Mouse (Mus musculus) megakaryocyte-erythroid progenitor cell, adult 5-6 weeks (primary cell): ENCODE results near the gene Chrd. TPM values are rescaled to one million over a fixed set of nuclear protein-coding genes. Genes with fewer than 3 reads are reported as not detected.

ENCODE experiments used
- ATAC-seq: replicated peaks from 2 replicates; pipeline ENCODE4 v1.8.0; 2016; ENCODE audit warnings: mild to moderate bottlenecking, inconsistent platforms; ENCODE audit not compliant: severe bottlenecking, poor library complexity, low FRiP score, low TSS enrichment
- total RNA-seq, 2 experiments: library from RNA; stranded (forward) in 1 of 2; stranded (reverse) in 1 of 2; fragments of 200-1000, 215-1000 nt in 1 of 2; fragments of >200 nt in 1 of 2; fragmentation: Nextera tagmentation in 1 of 2; gene quantifications; 2 replicates each; pipeline ENCODE4 v1.2.3; 2014 to 2017

Gene Chrd
- total RNA-seq, 2 experiments from 2014 or later = not detected

GRCm38 (mm10) chr16:20708939-20709734 lies 23.8 kb upstream of the Chrd start:
- ATAC-seq = no peak

GRCm38 (mm10) chr16:20710370-20710769 lies 22.6 kb upstream of the Chrd start:
- ATAC-seq = no peak

DNA sequence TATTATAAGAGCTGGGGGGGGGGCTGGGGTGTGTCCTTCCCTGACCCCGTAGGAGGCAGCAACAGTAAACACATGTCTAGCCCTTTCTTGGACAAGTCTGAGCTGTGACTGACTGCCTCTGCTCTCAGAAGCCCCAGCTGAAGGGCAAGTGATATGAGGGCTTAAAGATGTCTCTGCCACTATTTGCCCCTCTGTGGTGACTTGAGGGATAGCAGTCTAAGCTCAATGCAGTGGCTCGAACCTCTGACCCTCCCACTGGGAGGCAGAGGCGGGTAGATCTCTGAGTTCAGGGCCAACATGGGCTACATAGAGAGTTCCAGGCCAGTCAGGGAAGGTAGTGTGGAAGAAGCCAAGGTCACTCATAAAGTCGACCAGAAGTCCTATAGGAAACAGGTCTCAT lies 22.1 kb upstream of the Chrd start:
- peak; percentile 47 for ATAC-seq

GRCm38 (mm10) chr16:20712190-20712589 lies 20.7 kb upstream of the Chrd start:
- ATAC-seq = no peak

DNA sequence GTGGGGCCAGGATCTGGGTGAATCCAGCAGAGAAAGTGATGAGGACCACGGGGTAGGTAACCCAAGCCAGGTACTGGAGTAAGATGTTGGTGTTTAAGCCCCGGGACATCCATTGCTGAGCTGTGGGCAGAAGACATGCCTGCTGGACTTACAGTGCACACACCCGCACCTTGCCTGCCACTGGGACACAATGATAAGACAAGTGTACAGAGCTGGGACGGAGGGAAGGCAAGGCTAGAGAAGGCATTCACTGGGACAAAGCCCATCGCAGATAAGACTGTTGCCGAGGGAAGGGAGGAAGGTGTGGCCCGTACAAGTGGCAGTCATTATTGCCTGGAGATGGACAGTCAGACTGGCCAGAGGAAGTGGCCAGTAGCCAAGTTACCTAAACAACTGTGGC lies 20.0 kb upstream of the Chrd start:
- 0 out of 2 replicates have a peak, but pooled peaks have one; percentile 16 for ATAC-seq

- no peak for ATAC-seq
These were observed 18.4 kb upstream of the Chrd start for GRCm38 (mm10) chr16:20714307-20715080.

DNA sequence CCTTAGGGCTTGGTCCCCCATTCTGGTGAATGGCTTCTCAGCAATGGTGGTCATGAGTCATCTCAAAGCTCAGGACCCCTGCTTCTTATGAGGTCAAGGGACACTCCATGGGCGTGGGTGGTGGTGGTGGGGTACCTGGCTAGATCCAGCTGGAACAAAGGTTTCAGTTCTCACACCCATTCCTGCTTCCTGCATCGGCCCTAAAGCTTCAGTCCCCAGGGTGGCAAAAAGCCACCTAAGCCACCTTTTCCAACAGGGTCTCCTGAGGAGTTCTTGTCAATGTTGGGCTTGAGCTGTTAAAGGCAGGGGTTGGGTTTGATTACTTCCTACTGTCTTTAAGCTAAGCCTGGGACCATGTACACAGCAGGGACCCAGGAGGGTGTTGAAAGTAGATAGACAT lies 17.8 kb upstream of the Chrd start:
- no peak for ATAC-seq

GRCm38 (mm10) chr16:20715566-20715965 lies 17.4 kb upstream of the Chrd start:
- ATAC-seq = no peak

DNA sequence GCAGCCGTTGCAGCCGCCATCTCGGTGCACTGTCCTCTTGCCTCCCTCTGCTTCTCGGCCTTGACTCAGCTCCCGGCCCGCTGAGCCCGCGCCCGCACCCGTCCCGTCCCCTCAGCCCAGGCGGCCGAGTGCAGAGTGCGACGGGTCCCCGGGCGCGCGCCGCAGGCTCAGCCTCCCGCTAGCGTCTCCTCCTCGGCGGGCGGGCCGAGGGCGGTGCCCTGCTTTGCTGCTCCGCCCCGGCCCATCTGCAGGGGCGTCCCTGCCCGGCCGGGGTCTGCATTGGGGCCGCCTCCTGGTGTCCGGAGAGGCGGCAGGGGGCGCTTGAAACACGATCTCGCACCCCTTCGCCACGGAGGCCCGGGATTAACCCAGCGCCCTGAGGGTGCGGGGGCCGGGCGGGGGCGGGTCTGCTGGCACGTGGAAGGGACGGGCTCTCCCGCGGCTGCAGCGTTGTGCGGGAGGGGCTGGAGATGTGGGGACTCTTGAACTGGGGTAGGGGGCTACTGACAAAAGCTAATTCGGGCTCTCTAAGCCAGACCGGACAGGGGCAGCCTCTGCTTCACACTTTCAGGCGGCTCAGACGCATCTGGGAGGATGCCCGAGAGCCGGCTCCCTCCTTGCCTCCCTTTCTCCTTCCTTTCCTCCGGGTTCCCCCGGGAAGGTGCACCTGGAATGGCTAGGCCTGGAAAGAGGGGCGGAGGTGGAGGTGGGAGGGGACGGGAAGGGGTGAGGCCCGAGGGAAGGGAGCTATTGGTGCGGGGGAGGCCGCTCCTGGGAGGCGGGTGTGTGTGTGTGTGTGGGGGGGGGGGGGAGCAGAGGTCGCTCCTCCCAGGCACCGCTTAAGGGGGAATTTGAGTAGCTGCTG lies 16.7 kb upstream of the Chrd start:
- 0 out of 2 replicates have a peak, but pooled peaks have one; percentile 19 for ATAC-seq

DNA sequence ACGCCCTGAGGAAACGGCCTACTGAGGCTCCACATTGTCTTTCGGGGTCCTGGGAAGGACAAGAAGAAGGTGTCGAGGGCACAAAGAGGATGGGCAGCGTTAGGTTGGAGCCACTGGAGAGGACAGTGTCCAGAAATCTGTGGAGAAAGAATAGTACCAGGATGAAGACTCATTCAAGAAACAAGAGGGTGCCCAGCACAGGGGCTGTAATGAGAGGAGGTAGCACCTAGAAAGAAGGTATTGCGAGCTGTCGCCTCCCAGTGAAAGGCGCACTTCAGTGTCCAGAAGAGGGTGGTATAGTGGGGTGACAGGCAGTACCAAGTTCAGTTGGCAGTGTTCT lies 16.1 kb upstream of the Chrd start:
- peak; percentile 30; the same call in 1 of the 2 replicates for ATAC-seq

- peak; percentile 90 for ATAC-seq
These were observed 15.5 kb upstream of the Chrd start, which contains the start of the genes Polr2h and Clcn2 for GRCm38 (mm10) chr16:20717181-20717977. Gene Polr2h, plus strand, starts transcription at chr16:20717665. Gene Clcn2, minus strand, starts transcription at chr16:20717746.

DNA sequence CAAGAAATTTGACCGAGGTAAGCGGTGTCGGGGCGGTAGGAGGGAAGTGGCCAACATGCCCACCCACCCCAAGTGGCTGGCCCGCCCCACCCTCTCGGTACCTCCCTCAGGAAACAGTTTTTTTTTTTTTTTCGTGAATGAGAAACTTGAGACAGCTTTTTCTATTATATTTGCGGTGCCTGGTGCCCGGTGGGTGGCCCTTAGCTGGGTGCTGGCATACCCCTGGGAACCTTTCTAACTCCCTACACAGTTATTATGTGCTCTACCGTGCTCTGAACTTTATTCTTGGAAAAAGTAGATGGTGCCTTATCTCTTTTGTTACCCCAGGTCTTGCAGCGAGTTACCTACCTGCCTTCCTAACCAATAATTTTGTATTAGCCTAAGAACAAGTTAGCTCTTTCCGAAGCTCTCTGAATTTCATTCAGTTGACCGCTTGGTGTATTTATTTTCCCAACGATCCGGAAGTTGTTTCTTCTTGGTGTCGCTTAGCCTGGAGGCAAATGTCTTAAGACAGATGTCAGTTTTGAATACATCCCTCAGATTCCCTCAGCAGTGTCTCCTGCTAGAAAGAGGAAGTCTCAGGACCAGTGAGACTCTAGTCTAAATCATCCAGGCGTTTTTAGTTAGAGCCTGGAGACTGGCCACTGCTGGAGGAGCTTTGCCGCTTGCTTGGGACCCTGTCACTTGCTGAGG lies 14.8 kb upstream of the Chrd start:
- peak; percentile 5; the same call in 1 of the 2 replicates for ATAC-seq

DNA sequence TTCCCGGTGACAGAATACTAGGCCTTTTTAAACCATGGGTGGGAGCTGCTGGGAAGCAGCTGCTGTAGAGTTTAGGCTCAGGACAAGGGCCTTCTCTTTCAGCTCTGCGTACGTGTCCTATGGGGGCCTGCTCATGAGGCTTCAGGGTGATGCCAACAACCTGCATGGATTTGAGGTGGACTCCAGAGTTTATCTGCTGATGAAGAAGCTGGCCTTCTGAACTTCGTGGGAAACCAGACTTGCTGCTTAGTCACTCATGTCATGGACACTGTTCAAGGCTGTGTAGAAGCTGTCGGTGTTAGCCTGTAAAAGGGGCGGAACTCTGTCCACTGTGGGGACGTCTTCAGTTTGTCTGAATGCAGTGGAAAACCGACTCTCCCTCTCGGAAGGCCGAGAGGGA lies 11.1 kb upstream of the Chrd start:
- ATAC-seq = no peak

- ATAC-seq = no peak
These were observed 10.2 kb upstream of the Chrd start for GRCm38 (mm10) chr16:20722736-20723135.

DNA sequence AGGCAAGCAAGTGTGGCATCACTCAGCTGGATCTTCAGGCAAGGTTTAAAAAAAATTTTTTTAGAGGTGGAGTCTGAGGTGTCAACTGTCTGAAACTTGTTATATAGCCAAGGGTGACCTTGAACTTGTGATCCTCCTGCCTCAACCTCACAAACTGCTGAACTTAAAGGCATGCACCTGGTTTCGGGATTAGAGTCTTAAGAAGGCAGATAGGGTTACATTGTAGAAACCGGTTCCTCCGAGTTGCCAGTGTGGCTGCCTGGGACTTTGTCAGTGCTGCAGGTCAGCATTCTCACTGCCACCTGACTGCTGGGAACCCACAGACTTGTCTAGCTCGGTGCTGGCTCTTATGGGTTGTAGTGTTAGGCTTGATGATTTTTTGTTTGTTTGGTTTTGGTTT lies 9.7 kb upstream of the Chrd start:
- ATAC-seq = no peak

DNA sequence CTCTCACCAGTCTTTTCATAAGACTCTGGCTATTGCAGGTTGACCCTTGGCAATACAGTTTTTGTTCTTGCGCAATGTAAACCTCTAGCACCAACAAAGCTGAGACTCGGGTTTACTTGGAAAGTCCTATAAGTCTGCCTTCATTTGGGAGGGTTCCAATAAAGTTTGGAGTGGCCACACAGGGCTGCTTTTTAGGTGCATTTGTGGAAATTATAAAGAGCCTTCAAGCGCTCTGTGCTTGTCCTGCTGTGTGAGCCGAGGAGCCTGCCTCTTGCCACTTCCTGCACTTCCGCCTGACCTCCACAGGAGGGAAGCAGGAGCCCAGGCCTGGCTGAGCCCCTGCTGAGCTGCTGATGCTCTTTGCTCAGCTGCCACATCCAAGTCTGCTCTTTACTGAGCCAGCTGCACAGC lies 8.6 kb upstream of the Chrd start:
- peak; percentile 92 for ATAC-seq

GRCm38 (mm10) chr16:20725321-20725720 lies 7.6 kb upstream of the Chrd start:
- no peak for ATAC-seq

GRCm38 (mm10) chr16:20725750-20726149 lies 7.2 kb upstream of the Chrd start:
- no peak for ATAC-seq
